Mouse (Mus musculus): ENCODE measurements at regions not wholly inside any gene's neighbourhood (a gene's known extent, or its start where the extent isn't known, plus 50 kb on each side); places are given as distances from the start of the nearest gene placed in this dataset.
"Not testable (repeated sequence)": the region's sequence is repeated elsewhere in the genome, so short reads cannot be mapped to it uniquely, and the experiment has no call there.

DNA sequence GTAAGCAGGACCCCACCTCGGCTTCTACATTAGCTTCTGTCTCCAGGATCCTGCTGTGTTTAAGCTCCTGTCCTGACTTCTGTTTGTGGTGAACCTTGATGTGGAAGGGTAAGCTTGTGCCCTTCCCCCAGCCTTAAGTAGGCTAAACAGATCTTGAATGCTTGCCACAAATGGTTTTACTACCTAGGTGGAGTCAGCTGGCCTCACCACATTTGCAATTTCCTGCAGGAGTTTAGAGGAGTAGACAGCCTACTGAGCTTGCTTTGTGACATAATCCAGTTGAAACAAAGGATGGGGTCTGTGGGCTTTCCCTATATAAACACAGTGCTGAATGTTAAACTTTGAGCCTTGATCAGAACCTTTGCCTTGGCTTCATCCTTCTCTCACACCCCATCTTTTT, 206.7 kb downstream of the Pten start:
- ATAC-seq (replicated peaks; ENCODE audit: low read depth, poor library complexity, severe bottlenecking), result peak; percentile 53; the same call in 1 of the 2 replicates

DNA sequence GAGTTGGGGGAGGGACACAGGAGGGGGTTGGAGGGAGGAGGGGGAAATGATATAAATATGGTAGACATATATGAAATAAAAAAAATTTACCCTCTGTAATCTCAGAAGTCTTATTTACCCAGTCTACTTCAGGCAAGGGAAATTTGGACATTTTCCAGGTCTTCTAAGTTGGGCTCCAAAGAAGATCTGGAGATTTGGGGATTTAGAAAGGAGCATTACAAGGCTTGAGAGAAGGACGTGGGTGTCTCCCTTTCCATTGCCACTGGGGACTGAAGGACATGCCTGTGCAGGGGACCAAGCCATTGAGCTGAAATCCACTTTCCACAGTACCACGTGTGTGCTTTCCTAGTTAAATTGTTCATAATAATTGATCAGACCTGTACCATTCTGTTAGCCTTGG, 208.2 kb downstream of the Pten start:
- no peak for ATAC-seq (replicated peaks; ENCODE audit: low read depth, poor library complexity, severe bottlenecking)

DNA sequence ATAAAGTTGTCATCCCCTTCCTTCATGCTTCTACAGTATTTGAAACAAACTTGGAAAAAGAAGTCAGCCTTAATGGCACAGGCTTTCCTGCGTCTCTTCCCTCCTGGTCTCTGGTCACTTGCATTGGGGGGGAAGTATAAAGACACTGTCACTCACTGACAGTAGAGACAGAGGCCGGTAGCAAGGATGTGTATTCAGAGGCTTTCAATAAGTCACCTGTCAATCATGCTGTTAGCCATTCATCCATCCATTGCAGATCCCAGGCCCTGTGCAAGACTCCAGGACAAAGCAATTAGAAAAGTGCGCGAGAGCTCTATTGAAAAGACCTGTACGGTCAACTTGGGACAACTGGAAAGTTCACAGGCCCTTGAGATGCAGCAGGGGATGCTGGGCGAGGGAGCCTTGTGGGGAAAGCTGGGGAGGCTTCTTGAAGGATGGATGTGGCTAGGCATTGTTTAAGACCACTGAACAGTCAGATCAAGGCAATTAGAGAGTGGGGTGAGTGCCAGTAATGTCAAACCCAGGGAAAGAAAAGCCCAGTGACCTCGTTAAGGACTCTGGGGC, 212.0 kb downstream of the Pten start:
- ATAC-seq (replicated peaks; ENCODE audit: low read depth, poor library complexity, severe bottlenecking), result no peak

DNA sequence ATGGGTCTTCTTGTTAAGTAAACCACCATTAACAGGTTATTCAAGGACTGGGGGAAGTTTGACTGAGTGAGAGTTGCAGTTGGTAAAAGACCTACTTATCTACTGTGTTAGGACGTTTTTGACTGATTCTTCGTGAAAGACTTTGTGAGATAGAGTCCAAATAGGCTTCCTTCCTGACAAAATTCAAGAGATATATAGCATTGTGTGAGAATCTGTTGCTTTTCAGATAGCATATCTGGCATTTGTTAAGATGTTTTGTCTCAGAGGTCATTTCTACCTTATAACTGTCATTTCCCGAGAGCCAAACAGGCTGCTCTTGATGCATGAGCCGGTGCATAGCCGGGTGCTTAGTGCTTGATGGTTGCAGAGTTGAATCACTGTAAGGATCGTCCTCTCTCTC, 214.8 kb downstream of the Pten start:
- ATAC-seq (replicated peaks; ENCODE audit: low read depth, poor library complexity, severe bottlenecking), result no peak

DNA sequence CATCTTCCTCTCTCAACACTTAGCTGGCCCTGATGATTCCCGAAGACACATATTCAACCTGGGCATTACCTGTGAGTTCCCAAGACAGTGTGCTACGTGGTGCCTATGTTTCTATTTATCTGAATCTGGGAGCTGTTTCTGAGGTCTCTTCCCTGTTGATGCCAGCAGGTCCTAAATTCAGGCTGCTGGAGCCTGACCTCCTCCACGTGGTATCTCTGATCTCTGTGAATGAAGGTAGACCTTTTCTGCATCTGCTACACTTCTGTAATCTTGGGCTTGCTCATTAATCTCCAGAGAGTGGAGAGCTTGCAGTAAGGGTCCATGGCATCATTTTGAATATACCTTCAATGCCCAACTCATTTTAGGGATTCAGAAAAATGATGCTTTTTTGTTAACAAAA, 215.8 kb downstream of the Pten start:
- no peak for ATAC-seq (replicated peaks; ENCODE audit: low read depth, poor library complexity, severe bottlenecking)

DNA sequence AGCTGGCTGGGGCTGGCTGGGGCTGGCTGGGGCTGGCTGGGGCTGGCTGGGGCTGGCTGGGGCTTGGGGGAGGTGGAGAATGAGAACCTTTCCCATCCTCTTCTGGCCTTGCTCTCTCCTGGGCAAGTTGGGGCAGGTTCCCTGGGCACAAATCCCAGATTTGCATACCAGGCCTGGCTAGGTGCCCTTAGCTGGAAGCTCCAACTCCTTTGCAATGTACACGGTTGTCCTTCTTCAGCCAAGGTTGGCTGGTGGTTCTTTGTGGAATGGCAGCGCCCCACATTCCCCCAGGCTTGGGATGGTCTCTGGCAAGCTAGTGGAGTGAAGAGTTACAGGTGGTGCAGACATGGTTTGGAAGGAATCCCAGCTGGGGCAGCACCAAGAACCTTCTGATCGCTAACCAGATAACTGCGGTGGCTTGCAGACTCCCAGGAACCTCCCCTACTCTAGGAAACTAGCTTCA, 217.5 kb downstream of the Pten start:
- ATAC-seq (replicated peaks; ENCODE audit: low read depth, poor library complexity, severe bottlenecking), result no peak

DNA sequence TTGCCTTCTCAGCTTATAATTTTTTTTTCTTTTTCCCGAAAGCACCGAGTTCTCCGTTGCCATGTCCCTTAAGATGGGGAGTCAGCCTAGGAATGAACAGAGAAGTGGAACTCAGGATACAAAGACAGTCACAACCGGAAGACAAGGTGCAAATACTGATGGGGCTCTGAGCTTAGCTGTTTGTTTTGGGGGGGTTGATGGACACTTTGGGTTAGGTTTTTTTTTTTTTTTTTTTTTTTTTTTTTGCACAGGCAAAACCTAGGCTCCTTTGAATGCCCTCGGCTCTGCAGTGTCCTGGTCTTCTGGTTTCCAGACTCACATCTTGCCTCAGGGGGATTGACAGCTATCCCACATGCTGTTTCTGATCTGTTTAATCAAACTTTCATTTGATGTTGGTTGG, 218.0 kb downstream of the Pten start:
- ATAC-seq (replicated peaks; ENCODE audit: low read depth, poor library complexity, severe bottlenecking), result no peak

DNA sequence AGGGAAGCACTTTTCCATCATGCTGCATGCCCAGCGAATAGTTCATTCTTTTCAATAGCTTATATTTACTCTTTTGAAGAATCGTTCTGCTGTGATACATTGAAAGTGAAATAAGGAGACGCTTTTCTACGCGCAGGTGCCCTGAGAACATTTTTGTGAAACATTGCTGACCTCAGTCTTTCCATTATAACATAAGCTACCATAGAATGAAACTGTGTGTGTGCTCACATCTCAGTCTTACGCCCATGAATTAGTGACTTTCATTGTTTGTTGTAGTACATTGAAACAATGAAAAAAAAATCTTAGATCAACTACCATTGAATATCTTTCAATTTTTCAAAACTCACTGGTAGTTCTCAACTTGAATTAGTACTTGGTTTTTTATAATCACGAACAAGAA, 219.2 kb downstream of the Pten start:
- ATAC-seq (replicated peaks; ENCODE audit: low read depth, poor library complexity, severe bottlenecking), result no peak

DNA sequence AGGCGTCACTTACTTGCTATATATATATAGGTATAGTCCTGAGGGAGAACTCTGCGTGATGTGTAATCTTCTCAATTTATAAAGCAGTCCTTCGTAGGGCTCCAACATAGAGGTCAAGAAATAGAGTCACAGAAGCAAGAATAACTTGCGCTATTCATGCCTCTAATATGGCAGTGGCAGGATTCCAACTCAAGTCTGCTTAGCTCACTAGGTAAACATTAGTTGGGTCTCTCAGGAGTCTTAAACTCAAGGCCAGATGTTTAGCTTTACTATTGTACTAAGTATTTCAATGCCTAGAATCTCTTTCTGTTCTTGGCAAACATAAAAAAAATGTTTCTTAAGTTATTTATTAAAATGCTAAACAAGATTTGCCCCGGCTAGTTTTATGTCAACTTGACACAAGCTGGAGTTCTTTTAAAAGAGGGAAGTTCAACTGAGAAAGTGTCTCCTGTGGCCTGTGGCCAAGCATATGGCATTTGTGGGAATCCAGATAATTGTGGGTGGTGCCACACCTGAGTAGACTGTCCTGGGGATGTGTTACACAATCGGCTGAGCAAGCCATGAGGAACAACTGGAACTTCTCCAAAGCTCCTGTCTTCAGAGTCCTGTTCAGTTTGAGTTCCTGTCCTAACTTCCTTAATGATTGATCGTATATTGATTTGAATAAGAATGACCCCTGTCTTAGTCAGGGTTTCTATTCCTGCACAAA, 220.9 kb downstream of the Pten start:
- peak; percentile 76 for ATAC-seq (replicated peaks; ENCODE audit: low read depth, poor library complexity, severe bottlenecking)

DNA sequence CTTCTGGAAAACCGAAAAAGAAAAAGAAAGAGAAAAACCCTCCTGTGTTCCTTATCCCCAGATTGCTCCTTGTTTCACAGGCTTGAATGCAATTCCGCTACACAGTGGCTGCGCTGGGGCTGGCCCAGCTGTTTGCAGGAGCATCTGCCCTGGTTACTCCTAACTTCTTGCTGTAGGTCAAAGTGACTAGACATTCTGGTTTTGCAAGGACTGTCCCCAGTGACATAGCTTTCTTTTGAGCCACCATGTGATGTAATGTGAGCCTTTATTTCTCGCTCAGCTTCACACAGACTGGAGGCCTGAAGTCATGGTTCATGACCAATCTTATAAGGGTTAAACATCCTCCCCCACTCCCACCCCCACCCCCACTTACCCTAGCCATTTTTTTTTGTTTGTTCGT, 222.8 kb downstream of the Pten start:
- ATAC-seq (replicated peaks; ENCODE audit: low read depth, poor library complexity, severe bottlenecking), result no peak

DNA sequence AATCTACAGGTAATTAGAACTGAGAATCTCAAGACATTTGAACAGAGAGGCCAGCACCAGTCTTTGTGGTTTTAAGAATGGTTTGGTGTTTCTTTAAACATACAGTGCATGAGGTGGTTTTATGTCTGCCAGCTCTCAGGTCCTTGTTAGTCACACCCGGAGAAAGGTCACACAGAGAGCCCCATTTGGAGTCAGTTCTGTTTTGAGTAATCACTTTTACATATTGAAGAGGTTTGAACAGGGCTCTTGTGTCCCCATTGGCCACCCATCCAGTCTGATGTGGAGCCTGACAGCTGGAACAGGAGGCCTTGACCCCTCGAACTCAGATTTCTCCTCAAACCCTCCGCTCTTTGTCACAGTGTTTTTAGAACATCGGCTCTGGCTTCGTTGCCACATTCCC, 231.4 kb downstream of the Pten start:
- ATAC-seq (replicated peaks; ENCODE audit: low read depth, poor library complexity, severe bottlenecking), result no peak

DNA sequence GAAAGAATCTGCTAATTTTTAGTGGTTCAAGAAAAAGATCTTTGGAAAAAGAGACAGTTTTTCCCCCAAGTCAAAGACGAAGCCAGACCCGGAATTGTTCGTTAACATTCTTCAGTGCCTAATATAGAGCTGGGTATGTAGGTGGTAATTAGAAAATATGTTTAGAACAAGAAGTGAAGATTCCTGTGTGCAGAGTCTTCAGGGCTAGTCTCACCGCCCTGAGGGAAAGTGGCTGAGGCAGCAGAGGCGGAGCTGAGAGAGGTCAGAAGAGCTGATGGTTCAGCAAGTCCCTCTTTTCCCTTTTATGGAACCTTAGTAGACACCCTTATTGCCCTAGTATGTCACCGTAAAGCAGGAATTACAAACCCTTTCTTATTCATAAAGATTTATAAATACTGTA, 232.0 kb downstream of the Pten start:
- ATAC-seq (replicated peaks; ENCODE audit: low read depth, poor library complexity, severe bottlenecking), result no peak

DNA sequence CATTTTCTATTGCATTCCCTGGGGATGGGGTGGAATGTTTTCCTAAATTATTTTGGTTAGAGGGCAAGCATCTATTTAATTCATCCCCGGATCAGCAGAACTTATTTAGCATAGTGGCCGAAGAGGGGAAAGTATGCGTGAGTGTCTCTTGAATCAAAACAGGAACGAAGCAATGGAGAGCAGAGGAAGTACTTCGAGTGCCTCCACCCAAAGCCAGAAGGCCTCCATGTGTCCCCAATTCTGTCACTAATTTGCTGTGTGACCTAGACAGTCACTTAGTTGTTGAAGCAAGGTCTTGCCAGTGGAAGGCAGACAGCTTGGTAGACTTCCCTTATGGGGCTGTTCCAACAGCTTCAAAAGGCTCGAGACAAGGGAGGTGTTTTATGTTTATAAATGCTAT, 233.3 kb downstream of the Pten start:
- peak; percentile 42; the same call in 1 of the 2 replicates for ATAC-seq (replicated peaks; ENCODE audit: low read depth, poor library complexity, severe bottlenecking)

DNA sequence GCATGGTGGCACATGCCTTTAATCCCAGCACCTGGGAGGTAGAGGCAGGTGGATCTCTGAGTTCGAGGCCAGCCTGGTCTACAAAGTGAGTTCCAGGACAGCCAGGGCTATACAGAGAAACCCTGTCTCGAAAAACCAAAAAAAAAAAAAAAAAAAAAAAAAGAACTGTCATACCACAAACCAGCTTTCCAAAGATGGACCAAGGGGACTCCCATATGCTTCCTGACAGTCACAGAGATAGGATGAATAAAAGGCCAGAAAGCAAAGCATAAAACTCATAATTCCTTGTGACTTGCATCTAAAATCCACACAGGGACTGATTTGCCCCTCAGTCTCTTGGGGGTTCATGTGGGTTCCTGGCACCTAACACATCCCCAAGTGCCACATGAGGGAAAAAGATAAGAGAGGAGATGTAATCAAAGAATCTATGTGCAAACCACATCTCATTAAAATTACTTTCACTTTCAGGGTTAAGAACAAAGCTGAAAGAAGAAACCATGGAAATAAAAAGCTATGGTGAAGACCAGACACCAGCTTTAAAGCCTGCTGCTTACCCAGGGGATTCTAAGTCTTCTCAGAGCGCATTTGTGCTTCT, 241.4 kb downstream of the Pten start:
- peak; percentile 74 for ATAC-seq (replicated peaks; ENCODE audit: low read depth, poor library complexity, severe bottlenecking)

DNA sequence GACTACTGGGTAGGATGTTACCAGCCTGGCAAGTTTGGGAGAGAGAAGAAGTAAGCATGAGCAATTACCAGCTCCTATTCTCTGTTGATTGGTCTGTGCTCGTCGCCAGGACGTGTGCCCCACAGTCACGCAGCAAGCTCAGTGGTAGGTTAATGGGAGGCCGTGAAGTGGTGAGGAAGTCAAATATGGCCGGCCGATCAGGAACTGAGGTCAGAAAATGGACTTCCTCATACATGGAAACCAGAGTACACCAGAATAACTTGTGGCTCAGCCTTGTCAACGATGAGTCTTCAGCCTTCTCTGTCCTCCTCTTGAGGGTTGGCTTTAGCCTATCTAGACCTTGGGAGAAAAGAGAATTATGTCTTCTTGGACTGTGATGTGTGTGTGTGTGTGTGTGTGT, 250.3 kb downstream of the Pten start:
- ATAC-seq (replicated peaks; ENCODE audit: low read depth, poor library complexity, severe bottlenecking), result no peak

DNA sequence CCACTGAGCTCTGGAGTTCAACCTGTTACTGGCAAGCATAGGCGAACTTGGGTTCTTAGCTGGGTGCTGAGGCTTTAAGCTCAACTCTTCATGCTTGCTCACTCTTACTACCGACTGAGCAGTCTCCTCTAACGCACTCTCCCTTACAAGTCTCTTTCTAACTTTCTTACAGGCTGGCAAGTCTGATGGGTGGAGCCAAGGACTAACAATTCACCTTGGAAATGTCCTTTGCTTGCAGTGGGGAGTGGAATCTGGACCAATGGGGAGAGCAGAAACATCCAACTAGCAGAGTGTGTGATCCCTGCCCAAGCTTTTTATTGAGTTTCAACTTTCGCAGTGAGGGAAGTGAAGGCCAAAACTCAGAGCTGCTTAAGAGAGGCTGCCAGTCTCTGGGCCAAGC, 250.8 kb downstream of the Pten start:
- ATAC-seq (replicated peaks; ENCODE audit: low read depth, poor library complexity, severe bottlenecking), result no peak

DNA sequence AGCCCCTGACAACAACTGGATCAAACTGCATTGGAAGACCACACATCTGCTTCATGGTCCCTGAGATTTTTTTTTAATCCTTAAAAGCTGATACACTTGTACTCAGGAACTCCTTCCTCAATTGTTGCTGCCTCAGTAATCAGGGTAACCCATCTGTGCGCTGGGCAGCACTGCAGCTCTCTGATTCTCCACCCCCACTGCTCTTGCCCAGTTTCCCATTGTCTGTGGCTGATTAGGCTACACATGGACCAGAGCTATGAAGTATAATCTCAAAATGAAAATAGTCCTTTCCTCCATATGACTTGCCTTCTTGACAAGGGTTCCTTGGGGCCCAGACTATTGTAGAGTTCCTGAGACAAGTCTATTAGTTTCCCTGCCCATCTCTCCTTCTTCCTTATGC, 251.5 kb downstream of the Pten start:
- peak; percentile 86 for ATAC-seq (replicated peaks; ENCODE audit: low read depth, poor library complexity, severe bottlenecking)

DNA sequence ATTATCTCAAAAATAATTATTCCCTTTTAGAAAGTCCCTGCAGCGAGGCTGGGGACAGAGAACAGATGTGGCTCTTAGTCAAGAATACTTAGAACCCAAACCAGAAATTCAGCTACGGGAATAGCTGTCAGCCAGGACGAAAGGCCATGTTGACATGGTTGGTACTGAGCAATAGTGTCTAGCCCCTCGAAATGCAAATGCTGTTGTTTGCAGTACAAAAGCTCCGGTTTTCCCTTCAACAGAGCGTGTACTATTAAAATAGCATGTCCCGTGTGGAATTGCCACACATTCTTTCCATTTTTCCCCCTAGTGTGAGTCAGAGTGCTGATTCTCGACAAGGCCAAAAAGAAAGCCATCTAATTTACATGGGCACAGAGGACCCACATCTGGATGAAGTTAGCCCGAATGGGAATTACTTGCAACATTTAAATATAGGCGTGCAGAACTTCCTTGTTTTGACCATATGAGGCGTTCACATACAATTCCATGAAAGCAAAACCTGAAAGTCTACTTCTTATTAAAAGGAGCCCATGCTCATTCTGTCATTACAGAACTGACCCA, 253.7 kb downstream of the Pten start:
- no peak for ATAC-seq (replicated peaks; ENCODE audit: low read depth, poor library complexity, severe bottlenecking)

DNA sequence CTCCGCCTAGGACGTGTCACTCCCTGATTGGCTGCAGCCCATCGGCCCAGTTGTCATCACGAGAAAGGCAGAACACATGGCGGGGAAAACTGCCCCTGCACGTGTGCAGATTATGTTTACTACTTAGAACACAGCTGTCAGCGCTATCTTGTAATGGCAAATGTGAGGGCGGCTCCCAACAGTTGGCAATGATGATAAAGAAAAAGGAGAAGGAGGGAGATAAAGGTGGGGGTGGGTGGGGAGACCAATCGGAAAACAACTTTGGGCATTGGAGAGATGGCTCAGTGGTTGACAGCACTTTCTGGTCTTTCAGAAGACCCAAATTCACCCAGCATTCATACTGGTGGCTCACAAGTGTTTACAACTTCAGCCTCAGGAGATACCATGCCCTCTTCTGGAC, 257.6 kb downstream of the Pten start:
- ATAC-seq (replicated peaks; ENCODE audit: low read depth, poor library complexity, severe bottlenecking), result not testable (repeated sequence)

DNA sequence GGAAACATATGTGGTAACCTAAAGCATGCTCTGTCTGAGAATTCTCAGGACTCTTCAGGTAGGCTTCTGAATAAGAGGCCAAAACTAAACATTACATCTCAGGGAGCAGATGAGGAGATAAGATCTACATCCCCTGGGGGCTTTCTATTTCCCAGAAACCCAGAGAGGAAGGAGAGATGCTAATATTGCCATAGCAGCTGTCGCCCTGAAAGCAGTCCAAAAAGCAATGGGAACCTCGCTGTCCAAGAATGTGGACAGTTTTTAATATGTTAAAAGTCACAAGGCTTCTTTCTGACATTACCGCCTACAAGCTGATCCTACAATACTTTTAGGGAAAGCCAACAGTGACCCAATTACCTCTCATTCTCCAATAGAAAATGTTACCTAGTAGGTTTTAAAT, 263.9 kb downstream of the Pten start:
- ATAC-seq (replicated peaks; ENCODE audit: low read depth, poor library complexity, severe bottlenecking), result no peak

DNA sequence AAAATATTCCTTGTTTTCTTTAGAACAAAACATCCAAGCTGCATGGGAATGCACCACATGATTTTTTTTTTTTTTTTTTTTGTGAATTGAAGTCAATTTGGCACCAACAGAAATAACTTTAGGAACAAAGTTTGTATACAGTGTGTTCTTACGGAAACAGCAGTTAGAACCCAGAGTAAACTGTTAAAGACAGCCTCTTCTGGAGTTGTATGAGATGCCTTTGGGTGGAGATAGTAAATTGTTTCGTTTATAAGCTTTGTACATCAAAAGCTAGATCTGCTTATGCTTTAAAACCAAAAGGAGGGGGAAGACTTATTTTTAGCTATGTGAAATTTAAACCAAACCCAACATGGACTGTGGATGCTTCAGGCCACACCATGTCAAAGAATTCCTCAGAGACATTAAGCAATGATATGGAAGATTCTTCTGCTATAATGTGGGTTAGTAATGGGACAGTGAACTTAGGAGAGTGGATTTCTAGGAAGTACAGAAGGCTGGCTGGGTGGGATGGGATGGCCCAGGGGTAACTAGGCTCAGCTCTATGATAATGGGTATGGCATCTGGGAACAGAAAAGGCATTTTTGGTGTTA, 265.6 kb downstream of the Pten start:
- no peak for ATAC-seq (replicated peaks; ENCODE audit: low read depth, poor library complexity, severe bottlenecking)

Data from common myeloid progenitor, adult 5-6 weeks (primary cell).